Mouse (Mus musculus): ENCODE data around the gene Ptprt. TPM values are rescaled to one million over a fixed set of nuclear protein-coding genes. Genes with fewer than 3 reads are reported as not detected.

Ptprt gene
- polyA plus RNA-seq, 1 experiment from 2014 or later, result 0.61 TPM

- Histone ChIP-seq H3K4me3 (ENCODE audit: control insufficient read depth in 1 of 2, insufficient read depth in 1 of 2, low read depth in 1 of 2, low read length in 2 of 2) (no peak overlapping the region), H3K27me3 (ENCODE audit: control insufficient read depth, insufficient read depth, low read length) (no peaks in the 10 kb centered on the region), H3K27ac (replicated peaks in 1 of 2; ENCODE audit: control insufficient read depth in 1 of 2, insufficient read depth in 1 of 2, low read depth in 2 of 2, low read length in 2 of 2) (no peak overlapping the region), H3K4me1 (ENCODE audit: control insufficient read depth in 2 of 2, insufficient read depth in 2 of 2, low read length in 2 of 2) (no peaks in the 10 kb centered on the region), H3K4me2 (ENCODE audit: low read length) (no peak overlapping the region), H3K9ac (ENCODE audit: low read length) (no peak overlapping the region), H3K9me3 (ENCODE audit: control insufficient read depth, low read length) (no peaks in the 10 kb centered on the region), H3K36me3 (ENCODE audit: control insufficient read depth, insufficient read depth, low read length) (no peaks in the 10 kb centered on the region)
- 77% methylated on average over 7 of the region's 7 CpGs for WGBS
- no peak for ATAC-seq (ENCODE audit: insufficient number of reproducible peaks, insufficient read depth, low FRiP score, low read depth)
These were observed 699.5 kb downstream of the Ptprt start for GRCm38 (mm10) chr2:161961179-161962163.

- Histone ChIP-seq H3K36me3 (ENCODE audit: control insufficient read depth, insufficient read depth, low read length) (no peaks in the 10 kb centered on the region), H3K4me3 (ENCODE audit: control insufficient read depth in 1 of 2, insufficient read depth in 1 of 2, low read depth in 1 of 2, low read length in 2 of 2) (no peak overlapping the region), H3K4me1 (ENCODE audit: control insufficient read depth in 2 of 2, insufficient read depth in 2 of 2, low read length in 2 of 2) (no peaks in the 10 kb centered on the region), H3K4me2 (ENCODE audit: low read length) (no peak overlapping the region), H3K9me3 (ENCODE audit: control insufficient read depth, low read length) (peaks cover 7% of the 10 kb centered on the region; the same call in 1 of the 2 replicates), H3K27ac (replicated peaks in 1 of 2; ENCODE audit: control insufficient read depth in 1 of 2, insufficient read depth in 1 of 2, low read depth in 2 of 2, low read length in 2 of 2) (no peak overlapping the region), H3K9ac (ENCODE audit: low read length) (no peak overlapping the region), H3K27me3 (ENCODE audit: control insufficient read depth, insufficient read depth, low read length) (no peaks in the 10 kb centered on the region)
- ATAC-seq (ENCODE audit: insufficient number of reproducible peaks, insufficient read depth, low FRiP score, low read depth), result no peak
- whole genome bisulfite sequencing, result 86% methylated on average over 6 of the region's 6 CpGs
These were observed 715.5 kb downstream of the Ptprt start for GRCm38 (mm10) chr2:161945424-161945823.

GRCm38 (mm10) chr2:161944689-161945088 is 716.3 kb downstream of the Ptprt start:
- H3K27ac ChIP-seq (replicated peaks in 1 of 2; ENCODE audit: control insufficient read depth in 1 of 2, insufficient read depth in 1 of 2, low read depth in 2 of 2, low read length in 2 of 2), result no peak overlapping the region
- 62% methylated on average over 4 of the region's 4 CpGs for WGBS
- no peak overlapping the region for H3K9ac ChIP-seq (ENCODE audit: low read length)
- no peaks in the 10 kb centered on the region for H3K27me3 ChIP-seq (ENCODE audit: control insufficient read depth, insufficient read depth, low read length)
- H3K4me2 ChIP-seq (ENCODE audit: low read length), result no peak overlapping the region
- no peaks in the 10 kb centered on the region for H3K4me1 ChIP-seq (ENCODE audit: control insufficient read depth in 2 of 2, insufficient read depth in 2 of 2, low read length in 2 of 2)
- no peak for ATAC-seq (ENCODE audit: insufficient number of reproducible peaks, insufficient read depth, low FRiP score, low read depth)
- peaks cover 7% of the 10 kb centered on the region; the same call in 1 of the 2 replicates for H3K9me3 ChIP-seq (ENCODE audit: control insufficient read depth, low read length)
- no peaks in the 10 kb centered on the region for H3K36me3 ChIP-seq (ENCODE audit: control insufficient read depth, insufficient read depth, low read length)
- H3K4me3 ChIP-seq (ENCODE audit: control insufficient read depth in 1 of 2, insufficient read depth in 1 of 2, low read depth in 1 of 2, low read length in 2 of 2), result no peak overlapping the region

- Histone ChIP-seq H3K4me1 (ENCODE audit: control insufficient read depth in 2 of 2, insufficient read depth in 2 of 2, low read length in 2 of 2) (no peaks in the 10 kb centered on the region), H3K36me3 (ENCODE audit: control insufficient read depth, insufficient read depth, low read length) (no peaks in the 10 kb centered on the region), H3K27ac (replicated peaks in 1 of 2; ENCODE audit: control insufficient read depth in 1 of 2, insufficient read depth in 1 of 2, low read depth in 2 of 2, low read length in 2 of 2) (no peak overlapping the region), H3K27me3 (ENCODE audit: control insufficient read depth, insufficient read depth, low read length) (no peaks in the 10 kb centered on the region), H3K9ac (ENCODE audit: low read length) (no peak overlapping the region), H3K4me3 (ENCODE audit: control insufficient read depth in 1 of 2, insufficient read depth in 1 of 2, low read depth in 1 of 2, low read length in 2 of 2) (no peak overlapping the region), H3K9me3 (ENCODE audit: control insufficient read depth, low read length) (peaks cover 7% of the 10 kb centered on the region; the same call in 1 of the 2 replicates), H3K4me2 (ENCODE audit: low read length) (no peak overlapping the region)
- 73% methylated on average over 2 of the region's 2 CpGs for WGBS
- ATAC-seq (ENCODE audit: insufficient number of reproducible peaks, insufficient read depth, low FRiP score, low read depth), result no peak
These were observed 719.0 kb downstream of the Ptprt start for GRCm38 (mm10) chr2:161941991-161942390.

GRCm38 (mm10) chr2:161907214-161907613 is 753.7 kb downstream of the Ptprt start:
- ATAC-seq (ENCODE audit: insufficient number of reproducible peaks, insufficient read depth, low FRiP score, low read depth), result no peak

GRCm38 (mm10) chr2:161902196-161902595 is 758.8 kb downstream of the Ptprt start:
- H3K4me2 ChIP-seq (ENCODE audit: low read length), result no peak overlapping the region
- no peaks in the 10 kb centered on the region for H3K9me3 ChIP-seq (ENCODE audit: control insufficient read depth, low read length)
- ATAC-seq (ENCODE audit: insufficient number of reproducible peaks, insufficient read depth, low FRiP score, low read depth), result no peak
- no peaks in the 10 kb centered on the region for H3K4me1 ChIP-seq (ENCODE audit: control insufficient read depth in 2 of 2, insufficient read depth in 2 of 2, low read length in 2 of 2)
- WGBS, result 72% methylated on average over 3 of the region's 3 CpGs
- no peaks in the 10 kb centered on the region for H3K36me3 ChIP-seq (ENCODE audit: control insufficient read depth, insufficient read depth, low read length)
- no peak overlapping the region for H3K9ac ChIP-seq (ENCODE audit: low read length)
- H3K4me3 ChIP-seq (ENCODE audit: control insufficient read depth in 1 of 2, insufficient read depth in 1 of 2, low read depth in 1 of 2, low read length in 2 of 2), result no peak overlapping the region
- H3K27ac ChIP-seq (replicated peaks in 1 of 2; ENCODE audit: control insufficient read depth in 1 of 2, insufficient read depth in 1 of 2, low read depth in 2 of 2, low read length in 2 of 2), result no peak overlapping the region
- H3K27me3 ChIP-seq (ENCODE audit: control insufficient read depth, insufficient read depth, low read length), result no peaks in the 10 kb centered on the region

More at GRCm38 (mm10) chr2:161907214-161907613, 753.7 kb downstream of the Ptprt start:
- Histone ChIP-seq H3K9ac (ENCODE audit: low read length) (no peak overlapping the region), H3K36me3 (ENCODE audit: control insufficient read depth, insufficient read depth, low read length) (no peaks in the 10 kb centered on the region), H3K9me3 (ENCODE audit: control insufficient read depth, low read length) (no peaks in the 10 kb centered on the region), H3K4me2 (ENCODE audit: low read length) (no peak overlapping the region), H3K27ac (replicated peaks in 1 of 2; ENCODE audit: control insufficient read depth in 1 of 2, insufficient read depth in 1 of 2, low read depth in 2 of 2, low read length in 2 of 2) (no peak overlapping the region), H3K4me1 (ENCODE audit: control insufficient read depth in 2 of 2, insufficient read depth in 2 of 2, low read length in 2 of 2) (no peaks in the 10 kb centered on the region), H3K4me3 (ENCODE audit: control insufficient read depth in 1 of 2, insufficient read depth in 1 of 2, low read depth in 1 of 2, low read length in 2 of 2) (no peak overlapping the region), H3K27me3 (ENCODE audit: control insufficient read depth, insufficient read depth, low read length) (no peaks in the 10 kb centered on the region)
- 90% methylated on average over 7 of the region's 7 CpGs for WGBS

GRCm38 (mm10) chr2:161884446-161884845 is 776.5 kb downstream of the Ptprt start:
- Histone ChIP-seq H3K9me3 (ENCODE audit: control insufficient read depth, low read length) (no peaks in the 10 kb centered on the region), H3K36me3 (ENCODE audit: control insufficient read depth, insufficient read depth, low read length) (no peaks in the 10 kb centered on the region), H3K9ac (ENCODE audit: low read length) (no peak overlapping the region), H3K27me3 (ENCODE audit: control insufficient read depth, insufficient read depth, low read length) (no peaks in the 10 kb centered on the region), H3K4me3 (ENCODE audit: control insufficient read depth in 1 of 2, insufficient read depth in 1 of 2, low read depth in 1 of 2, low read length in 2 of 2) (no peak overlapping the region), H3K27ac (replicated peaks in 1 of 2; ENCODE audit: control insufficient read depth in 1 of 2, insufficient read depth in 1 of 2, low read depth in 2 of 2, low read length in 2 of 2) (no peak overlapping the region), H3K4me2 (ENCODE audit: low read length) (no peak overlapping the region), H3K4me1 (ENCODE audit: control insufficient read depth in 2 of 2, insufficient read depth in 2 of 2, low read length in 2 of 2) (no peaks in the 10 kb centered on the region)
- ATAC-seq (ENCODE audit: insufficient number of reproducible peaks, insufficient read depth, low FRiP score, low read depth), result no peak
- WGBS, result 80% methylated on average over 4 of the region's 4 CpGs

All from heart, embryonic 14.5 days (tissue).